Mouse (Mus musculus) erythroblast, embryonic 14.5 days (primary cell): Measurements from ENCODE around the gene Fgb.

Source experiments
- GATA1 ChIP-seq: IDR thresholded peaks from 2 replicates; pipeline ENCODE4 v1.6.1; 2012; ENCODE audit warnings: low read length, inconsistent platforms, mixed read lengths
- TAL1 ChIP-seq: IDR thresholded peaks from 3 replicates; pipeline ENCODE4 v1.6.1; 2012; ENCODE audit warnings: low read length, inconsistent platforms, mixed read lengths

DNA sequence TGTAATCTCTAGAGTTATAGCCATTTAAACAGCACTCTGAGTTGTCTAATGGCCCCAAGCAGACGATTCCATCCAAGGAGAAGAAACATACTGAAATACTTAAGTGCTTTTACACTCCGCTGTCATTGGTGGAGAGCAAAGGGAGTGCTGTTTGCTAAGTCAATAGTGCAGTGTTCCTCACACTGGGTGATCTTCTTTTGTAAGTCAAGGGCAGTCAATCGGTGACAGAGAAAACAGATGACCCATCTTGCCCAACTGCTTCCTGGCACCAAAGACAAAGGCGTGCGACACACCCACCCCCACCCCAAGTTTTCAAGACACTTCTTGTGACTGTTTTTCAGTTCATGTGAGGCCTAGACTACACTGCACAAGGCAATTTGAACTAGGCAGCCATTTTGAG lies 2.4 kb upstream of the Fgb start:
- no peak for TF ChIP-seq GATA1
- no peak for TF ChIP-seq TAL1
